Mouse (Mus musculus): ENCODE measurements at regions not wholly inside any gene's neighbourhood (a gene's known extent, or its start where the extent isn't known, plus 50 kb on each side); places are given as distances from the start of the nearest gene placed in this dataset.

DNA sequence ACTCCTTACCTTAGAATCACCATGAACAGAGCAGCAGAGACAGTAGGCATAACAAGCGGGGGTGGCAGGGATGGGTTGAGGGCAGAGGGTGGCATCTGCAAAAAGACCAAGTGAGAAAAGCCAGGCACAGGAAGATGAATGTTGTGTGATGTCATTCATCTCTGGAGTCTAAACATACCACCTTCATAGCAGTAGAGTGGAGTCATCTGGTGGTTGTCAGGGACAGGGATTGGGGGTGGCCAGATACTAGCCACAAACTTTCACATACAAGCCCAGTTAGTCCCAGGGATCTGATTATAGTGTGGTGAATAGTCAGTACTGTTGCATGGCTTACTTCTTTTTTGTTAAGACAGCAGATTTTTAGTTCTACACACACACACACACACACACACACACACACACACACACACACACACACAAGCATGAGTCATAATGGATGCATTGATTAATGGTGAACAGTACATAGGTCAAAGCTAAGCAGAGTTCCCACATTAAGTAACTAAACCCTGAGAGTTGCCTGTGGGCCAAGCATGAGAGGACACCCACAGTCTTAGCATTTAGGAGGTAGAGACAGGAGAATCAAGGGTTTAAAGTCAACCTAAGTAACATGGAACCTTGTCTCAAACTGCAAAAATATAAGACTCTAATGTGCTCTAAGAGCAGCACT, 173.1 kb downstream of the Ptger3 start:
- Histone ChIP-seq H3K4me1 (peaks cover 11% of the 10 kb centered on the region; the same call in 1 of the 2 replicates), H3K27me3 (ENCODE audit: insufficient read depth, poor library complexity, severe bottlenecking) (no peaks in the 10 kb centered on the region), H3K4me3 (no peak overlapping the region), H3K27ac (no peak overlapping the region), H3K36me3 (no peaks in the 10 kb centered on the region), H3K9me3 (no peaks in the 10 kb centered on the region)
- 50% methylated on average over 1 of the region's 1 CpGs for WGBS
- no peak for DNase-seq (ENCODE audit: low spot score)

DNA sequence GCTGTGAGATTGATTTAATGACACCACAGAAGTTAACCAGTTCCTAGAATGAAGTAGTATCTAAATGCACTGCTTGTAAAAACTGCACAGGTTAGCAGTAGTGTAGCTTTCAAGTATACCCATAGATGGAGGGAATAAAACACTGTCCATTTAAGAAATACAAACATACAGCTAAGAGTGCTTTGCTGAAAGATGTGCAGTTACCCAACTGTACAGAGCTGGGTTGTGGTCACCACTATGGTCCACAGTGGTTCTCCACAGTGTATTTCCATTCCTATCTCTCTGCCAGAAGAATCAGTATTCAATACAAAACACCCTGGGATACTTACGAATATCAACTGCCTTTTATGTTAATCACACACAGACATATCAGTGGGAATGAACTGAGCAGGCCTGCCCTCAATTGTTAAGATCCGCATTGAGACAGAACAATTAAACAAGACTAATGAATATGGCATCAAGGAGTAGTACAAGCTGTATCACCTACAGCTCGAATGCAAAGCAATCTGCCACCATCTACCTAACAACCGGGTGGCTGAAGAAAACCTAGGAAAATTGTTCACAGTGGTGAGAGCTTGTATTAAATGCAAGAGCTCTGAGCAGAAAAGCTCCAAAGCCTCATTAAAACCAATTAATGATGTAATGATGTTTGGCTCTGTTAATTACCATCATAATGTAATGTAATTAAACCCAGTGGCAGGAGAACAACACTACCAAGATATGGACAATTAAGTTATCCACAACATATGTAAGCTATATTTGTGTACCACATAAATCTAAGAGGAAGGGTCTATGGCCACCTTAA, 165.6 kb downstream of the Ptger3 start:
- H3K36me3 ChIP-seq, result no peaks in the 10 kb centered on the region
- H3K4me1 ChIP-seq, result no peaks in the 10 kb centered on the region
- H3K27ac ChIP-seq, result no peak overlapping the region
- 78% methylated on average over 4 of the region's 4 CpGs for WGBS
- H3K4me3 ChIP-seq, result no peak overlapping the region
- DNase-seq (ENCODE audit: low spot score), result no peak
- H3K27me3 ChIP-seq (ENCODE audit: insufficient read depth, poor library complexity, severe bottlenecking), result no peaks in the 10 kb centered on the region
- no peaks in the 10 kb centered on the region for H3K9me3 ChIP-seq

DNA sequence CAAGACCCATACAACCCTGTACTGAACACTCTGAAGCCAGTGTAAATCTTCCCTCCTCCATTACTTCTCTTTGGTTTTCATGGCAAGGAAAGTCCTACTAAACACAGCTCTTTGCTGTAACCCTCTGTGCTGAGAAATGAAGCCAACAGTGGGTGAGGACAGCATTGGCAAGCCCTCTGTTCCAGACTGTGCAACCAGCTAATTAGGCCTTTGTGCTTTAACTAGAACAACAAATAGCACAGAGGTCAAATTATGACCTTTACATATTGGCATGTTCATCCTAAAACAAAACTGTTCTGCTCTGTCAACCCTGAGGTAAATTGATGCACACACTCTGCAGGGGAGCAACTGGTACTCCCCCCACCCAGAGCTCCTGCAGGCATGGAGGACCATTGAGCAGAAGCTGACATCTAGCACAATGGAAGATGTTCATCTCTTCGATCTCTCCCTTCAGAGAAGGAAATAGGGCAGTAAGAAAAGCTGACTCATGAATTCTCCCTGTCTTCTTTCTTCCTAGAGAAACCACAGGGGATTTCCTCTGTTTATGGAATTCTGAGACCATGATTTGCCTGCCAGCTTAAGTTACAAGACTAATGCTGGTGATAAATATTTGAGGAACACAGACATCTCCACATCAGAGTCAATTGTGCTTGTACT, 163.1 kb downstream of the Ptger3 start:
- DNase-seq (ENCODE audit: low spot score), result no peak
- Histone ChIP-seq H3K36me3 (no peaks in the 10 kb centered on the region), H3K27ac (no peak overlapping the region), H3K4me3 (no peak overlapping the region), H3K4me1 (no peaks in the 10 kb centered on the region), H3K9me3 (no peaks in the 10 kb centered on the region), H3K27me3 (ENCODE audit: insufficient read depth, poor library complexity, severe bottlenecking) (no peaks in the 10 kb centered on the region)
- 61% methylated on average over 1 of the region's 1 CpGs for WGBS

DNA sequence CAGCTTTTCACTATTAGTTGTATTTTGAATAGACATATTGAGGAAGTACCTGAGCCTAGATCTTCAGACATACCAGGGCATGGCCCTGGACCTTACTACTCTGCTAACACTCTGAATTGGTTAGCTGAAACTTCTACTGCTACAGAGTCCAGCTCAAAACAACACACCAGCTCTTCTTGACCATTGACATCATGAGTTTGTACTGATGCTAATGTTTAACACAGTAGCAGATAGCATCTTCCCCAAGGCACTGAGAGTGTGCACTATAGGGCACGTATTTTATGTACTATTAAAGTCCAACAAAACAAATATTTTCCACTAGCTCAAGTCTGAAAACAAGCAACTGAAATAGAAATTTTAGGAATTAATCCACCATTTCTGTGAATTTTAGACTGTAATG, 157.8 kb downstream of the Ptger3 start:
- DNase-seq (ENCODE audit: low spot score), result no peak
- Histone ChIP-seq H3K27me3 (ENCODE audit: insufficient read depth, poor library complexity, severe bottlenecking) (no peaks in the 10 kb centered on the region; the same call in 1 of the 2 replicates), H3K4me1 (no peaks in the 10 kb centered on the region), H3K36me3 (no peaks in the 10 kb centered on the region), H3K9me3 (no peaks in the 10 kb centered on the region), H3K4me3 (no peak overlapping the region), H3K27ac (no peak overlapping the region)
- WGBS, result 53% methylated on average over 1 of the region's 1 CpGs

DNA sequence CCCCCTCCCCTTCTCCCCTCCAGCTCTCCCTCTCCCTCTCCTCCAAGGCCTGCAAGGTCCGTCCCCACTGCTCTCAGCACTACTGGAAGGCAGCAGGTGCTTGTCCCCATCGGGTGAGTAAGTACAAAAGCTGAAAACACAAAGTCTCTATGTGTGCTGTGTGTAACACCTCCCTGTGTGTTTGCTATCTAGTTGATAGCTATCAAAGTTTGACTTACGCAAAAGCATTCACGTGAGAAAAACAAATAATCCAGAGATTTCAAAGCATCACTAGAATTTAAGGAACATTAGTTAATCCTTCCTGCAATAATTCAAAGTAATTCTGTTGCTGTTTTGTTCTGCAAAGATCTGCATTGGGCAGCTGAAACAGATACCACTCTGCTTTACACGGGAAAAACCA, 156.5 kb downstream of the Ptger3 start:
- Histone ChIP-seq H3K4me3 (no peak overlapping the region), H3K4me1 (no peaks in the 10 kb centered on the region), H3K9me3 (no peaks in the 10 kb centered on the region), H3K27me3 (ENCODE audit: insufficient read depth, poor library complexity, severe bottlenecking) (peaks cover 9% of the 10 kb centered on the region; the same call in 1 of the 2 replicates), H3K36me3 (no peaks in the 10 kb centered on the region), H3K27ac (no peak overlapping the region)
- no peak for DNase-seq (ENCODE audit: low spot score)
- WGBS, result 72% methylated on average over 5 of the region's 5 CpGs

DNA sequence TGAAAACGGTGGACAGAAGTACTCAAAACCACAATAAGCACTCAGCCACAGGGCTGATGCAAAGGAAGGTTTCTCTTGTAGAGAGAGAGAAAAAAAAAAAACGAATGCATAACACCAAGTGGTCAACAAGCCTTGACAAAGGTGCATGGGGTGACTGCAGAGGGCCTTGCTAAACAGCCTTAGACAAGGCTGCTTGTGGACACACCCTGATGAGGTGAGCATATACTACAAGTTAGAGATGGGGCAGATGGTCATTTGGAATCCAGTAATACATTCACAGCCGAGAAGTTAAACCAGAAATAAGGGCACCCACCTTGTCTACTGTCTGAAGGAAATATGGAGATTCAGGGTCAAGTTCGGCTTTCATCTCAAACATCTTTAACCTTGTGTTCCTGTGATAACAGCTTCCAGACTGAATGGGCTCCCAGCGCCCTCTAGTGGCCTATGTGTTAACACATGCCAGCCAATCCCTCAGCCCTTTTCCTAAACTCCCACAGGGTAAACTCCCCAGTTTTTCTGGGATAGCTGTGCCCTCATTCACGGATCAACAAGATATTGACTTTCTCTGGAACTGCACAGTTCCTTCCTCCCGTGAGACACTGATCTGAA, 150.7 kb downstream of the Ptger3 start:
- WGBS, result 22% methylated on average over 7 of the region's 7 CpGs
- no peaks in the 10 kb centered on the region for H3K9me3 ChIP-seq
- DNase-seq (ENCODE audit: low spot score), result peak; percentile 81

DNA sequence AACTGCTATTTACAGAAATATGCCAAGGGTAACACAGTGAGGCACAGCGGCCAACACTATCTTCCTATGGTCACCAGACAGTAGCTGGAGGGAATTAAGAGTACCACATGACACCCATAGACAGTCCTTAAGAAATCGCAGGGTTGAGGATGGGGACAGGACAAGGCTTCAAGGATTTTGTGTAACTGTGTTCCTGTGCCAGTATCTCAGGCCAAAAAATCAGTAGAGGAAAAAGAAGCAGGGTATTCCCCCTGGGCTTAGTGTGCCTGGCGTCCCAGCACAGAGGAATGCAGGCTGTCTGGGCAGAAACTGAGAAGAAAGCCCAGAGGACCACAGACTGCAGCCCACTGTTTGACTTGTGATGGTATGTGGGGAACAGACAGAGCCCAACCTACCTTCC, 147.3 kb downstream of the Ptger3 start:
- peaks cover 9% of the 10 kb centered on the region; the same call in 1 of the 2 replicates for H3K27me3 ChIP-seq (ENCODE audit: insufficient read depth, poor library complexity, severe bottlenecking)
- WGBS, result 65% methylated on average over 3 of the region's 3 CpGs

More for the DNA sequence above, 150.7 kb downstream of the Ptger3 start:
- no peak overlapping the region for H3K27ac ChIP-seq
- H3K4me1 ChIP-seq, result no peaks in the 10 kb centered on the region
- no peaks in the 10 kb centered on the region for H3K36me3 ChIP-seq
- H3K4me3 ChIP-seq, result no peak overlapping the region
- H3K27me3 ChIP-seq (ENCODE audit: insufficient read depth, poor library complexity, severe bottlenecking), result peaks cover 10% of the 10 kb centered on the region; the same call in 1 of the 2 replicates

DNA sequence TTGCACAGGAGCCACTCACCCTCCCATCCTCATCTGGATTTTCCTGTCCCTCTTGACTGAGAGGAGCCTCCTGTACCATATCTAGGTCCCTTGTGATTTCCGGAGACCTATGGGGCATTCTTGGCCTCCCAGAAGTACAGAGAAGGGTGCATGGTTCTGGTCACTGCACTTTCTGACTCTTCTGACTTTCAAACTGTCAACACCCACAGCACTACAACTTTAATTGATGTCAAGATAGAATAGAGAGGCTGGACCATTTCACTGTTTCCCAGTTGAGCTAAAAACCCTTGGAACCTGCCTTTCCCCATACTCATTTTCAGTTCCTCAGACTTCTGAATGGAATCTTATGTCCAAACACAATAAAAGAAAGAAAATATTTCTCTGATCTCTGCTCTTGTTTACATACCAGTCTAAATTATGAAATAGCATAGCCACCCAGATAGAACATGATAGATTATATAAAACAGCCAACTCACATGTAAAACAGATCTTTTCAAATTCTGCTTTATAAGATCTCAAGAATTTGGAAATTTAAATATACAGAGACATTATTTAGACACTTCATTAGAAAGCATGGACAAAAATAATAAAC, 144.2 kb downstream of the Ptger3 start:
- H3K27ac ChIP-seq, result no peak overlapping the region
- DNase-seq (ENCODE audit: low spot score), result no peak
- H3K36me3 ChIP-seq, result no peaks in the 10 kb centered on the region
- WGBS, result 64% methylated on average over 1 of the region's 1 CpGs
- H3K27me3 ChIP-seq (ENCODE audit: insufficient read depth, poor library complexity, severe bottlenecking), result no peaks in the 10 kb centered on the region
- no peak overlapping the region for H3K4me3 ChIP-seq
- no peaks in the 10 kb centered on the region for H3K4me1 ChIP-seq
- H3K9me3 ChIP-seq, result no peaks in the 10 kb centered on the region

More for the DNA sequence above, 147.3 kb downstream of the Ptger3 start:
- Histone ChIP-seq H3K9me3 (no peaks in the 10 kb centered on the region), H3K4me1 (no peaks in the 10 kb centered on the region), H3K27ac (no peak overlapping the region), H3K4me3 (no peak overlapping the region), H3K36me3 (no peaks in the 10 kb centered on the region)
- DNase-seq (ENCODE audit: low spot score), result no peak

DNA sequence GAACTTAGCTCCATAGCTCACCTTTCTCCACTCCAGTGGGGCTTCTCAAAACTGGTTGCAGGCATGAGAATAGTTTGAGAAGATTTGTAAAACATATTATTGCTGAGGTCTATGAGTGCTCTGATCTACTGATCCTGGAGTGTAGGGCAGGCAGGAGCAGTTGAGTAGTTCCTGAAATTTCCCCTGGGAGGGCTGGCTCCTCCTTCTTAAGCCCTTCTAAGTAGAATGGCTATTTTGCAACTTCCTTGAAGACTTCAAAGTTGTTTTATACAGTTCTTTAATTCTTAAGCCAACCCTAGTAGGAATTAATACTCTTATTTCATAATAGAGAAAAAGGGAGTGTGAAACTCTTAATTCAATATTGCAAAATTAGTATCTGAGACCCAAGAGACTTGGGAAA, 133.3 kb downstream of the Ptger3 start:
- H3K36me3 ChIP-seq, result no peaks in the 10 kb centered on the region
- DNase-seq (ENCODE audit: low spot score), result no peak
- H3K27ac ChIP-seq, result no peak overlapping the region
- H3K4me1 ChIP-seq, result no peaks in the 10 kb centered on the region
- H3K27me3 ChIP-seq (ENCODE audit: insufficient read depth, poor library complexity, severe bottlenecking), result no peaks in the 10 kb centered on the region
- H3K9me3 ChIP-seq, result no peaks in the 10 kb centered on the region
- no peak overlapping the region for H3K4me3 ChIP-seq

DNA sequence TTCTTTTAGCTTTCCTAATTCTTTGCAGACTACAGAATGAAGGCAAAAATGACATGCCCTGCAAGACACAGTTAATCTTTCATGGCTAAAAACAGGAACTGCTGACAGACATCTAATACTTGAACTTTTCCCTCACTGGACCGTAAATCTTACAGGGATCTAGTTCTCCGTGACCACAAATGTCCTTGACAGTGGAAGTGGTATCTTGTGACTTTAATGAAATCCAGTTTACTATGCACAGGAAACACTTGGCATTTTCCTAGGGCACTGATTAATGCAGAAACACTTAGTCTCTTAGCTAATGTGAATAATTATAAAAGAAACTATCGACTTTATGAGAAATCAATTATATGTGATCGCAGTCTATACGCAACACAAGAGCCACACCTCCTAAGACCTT, 131.8 kb downstream of the Ptger3 start:
- no peak for DNase-seq (ENCODE audit: low spot score)
- no peaks in the 10 kb centered on the region for H3K4me1 ChIP-seq
- H3K9me3 ChIP-seq, result no peaks in the 10 kb centered on the region
- no peak overlapping the region for H3K4me3 ChIP-seq
- WGBS, result 80% methylated on average over 5 of the region's 5 CpGs
- H3K36me3 ChIP-seq, result no peaks in the 10 kb centered on the region
- H3K27ac ChIP-seq, result no peak overlapping the region
- no peaks in the 10 kb centered on the region for H3K27me3 ChIP-seq (ENCODE audit: insufficient read depth, poor library complexity, severe bottlenecking)

DNA sequence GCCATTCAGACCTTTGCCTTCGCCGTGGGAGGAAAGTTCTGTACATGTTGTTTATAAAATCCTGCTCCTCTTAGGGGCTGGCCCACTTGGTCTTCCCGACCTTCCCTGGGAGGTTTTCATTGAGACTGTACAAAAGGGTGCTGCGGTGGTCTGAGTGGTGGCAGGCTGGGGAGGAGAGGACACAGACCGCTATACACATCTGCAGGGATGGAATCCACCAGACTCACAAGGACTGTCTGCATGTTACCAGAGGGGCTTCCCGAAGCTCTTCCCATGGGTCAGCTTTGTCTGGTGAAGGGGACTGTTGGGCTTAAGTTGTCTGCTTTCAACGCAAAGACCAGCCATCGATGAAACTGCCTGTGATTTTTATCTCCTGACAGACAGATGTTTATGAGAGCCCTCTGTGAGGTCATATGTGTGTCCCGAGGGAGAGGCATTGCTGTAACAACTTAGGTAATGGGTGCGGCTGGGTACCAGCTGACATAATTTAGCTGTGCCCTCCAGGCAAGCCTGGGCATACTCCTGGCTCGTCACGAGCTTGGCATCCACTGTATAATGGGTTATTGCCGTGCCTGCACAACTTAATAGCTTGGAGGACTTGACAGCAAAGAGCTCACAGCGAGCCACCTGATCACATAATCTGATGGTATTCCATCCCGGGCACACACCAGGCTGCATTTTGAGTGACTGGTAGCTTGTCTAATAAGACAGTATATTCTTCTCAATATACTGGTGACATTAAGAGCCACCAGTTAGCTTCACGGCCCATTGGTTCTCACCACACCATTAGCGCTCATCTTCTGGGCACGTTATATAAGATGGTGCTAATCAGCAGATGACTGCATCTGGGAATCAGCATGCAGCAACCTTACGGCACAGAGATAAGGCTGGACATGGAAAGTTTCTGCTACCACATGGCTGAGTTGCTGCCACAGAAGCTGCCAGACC, 128.7 kb downstream of the Ptger3 start:
- H3K27ac ChIP-seq, result no peak overlapping the region
- H3K27me3 ChIP-seq (ENCODE audit: insufficient read depth, poor library complexity, severe bottlenecking), result no peaks in the 10 kb centered on the region
- H3K36me3 ChIP-seq, result no peaks in the 10 kb centered on the region
- DNase-seq (ENCODE audit: low spot score), result no peak
- no peaks in the 10 kb centered on the region for H3K4me1 ChIP-seq
- 79% methylated on average over 19 of the region's 19 CpGs for WGBS
- no peak overlapping the region for H3K4me3 ChIP-seq
- H3K9me3 ChIP-seq, result no peaks in the 10 kb centered on the region
